Mouse (Mus musculus): ENCODE results near the gene Dhx57. TPM values are rescaled to one million over a fixed set of nuclear protein-coding genes. Genes with fewer than 3 reads are reported as not detected.
A peak's percentile ranks its signal among the peaks of the same experiment; 100 is the strongest.
"Not testable (repeated sequence)": the region's sequence is repeated elsewhere in the genome, so short reads cannot be mapped to it uniquely, and the experiment has no call there.

The Dhx57 gene
- polyA plus RNA-seq (2012; rRNA removed) = 28.8 and 31.5 TPM in 2 replicates

- peak; percentile 91 to 98 for DNase-seq (ENCODE audit: extremely low spot score in 1 of 2, low spot score in 1 of 2)
These were observed at the start of gene Dhx57, which contains the start of gene Morn2 for GRCm38 (mm10) chr17:80290074-80290657. Gene Dhx57 (minus strand): TSS chr17:80290476. Gene Morn2 (plus strand): TSS chr17:80290203.

GRCm38 (mm10) chr17:80332386-80332785, 42.1 kb upstream of the Dhx57 start:
- DNase-seq (ENCODE audit: extremely low spot score in 1 of 2, low spot score in 1 of 2) = peak in 1 of 2 experiments; percentile 18

- no peak for DNase-seq (ENCODE audit: extremely low spot score in 1 of 2, low spot score in 1 of 2)
These were observed 36.2 kb upstream of the Dhx57 start for GRCm38 (mm10) chr17:80326431-80326830.

- DNase-seq (ENCODE audit: extremely low spot score in 1 of 2, low spot score in 1 of 2) = no peak
These were observed 35.2 kb upstream of the Dhx57 start for GRCm38 (mm10) chr17:80325456-80325855.

GRCm38 (mm10) chr17:80324521-80324920, 34.2 kb upstream of the Dhx57 start:
- DNase-seq (ENCODE audit: extremely low spot score in 1 of 2, low spot score in 1 of 2) = no peak

GRCm38 (mm10) chr17:80323658-80324057, 33.4 kb upstream of the Dhx57 start:
- DNase-seq (ENCODE audit: extremely low spot score in 1 of 2, low spot score in 1 of 2) = no peak

GRCm38 (mm10) chr17:80323015-80323414, 32.7 kb upstream of the Dhx57 start:
- no peak for DNase-seq (ENCODE audit: extremely low spot score in 1 of 2, low spot score in 1 of 2)

GRCm38 (mm10) chr17:80322228-80322627, 32.0 kb upstream of the Dhx57 start:
- no peak for DNase-seq (ENCODE audit: extremely low spot score in 1 of 2, low spot score in 1 of 2)

GRCm38 (mm10) chr17:80312405-80312804, 22.1 kb upstream of the Dhx57 start:
- no peak for DNase-seq (ENCODE audit: extremely low spot score in 1 of 2, low spot score in 1 of 2)

- DNase-seq (ENCODE audit: extremely low spot score in 1 of 2, low spot score in 1 of 2) = peak in 1 of 2 experiments; percentile 34
These were observed 21.5 kb upstream of the Dhx57 start for GRCm38 (mm10) chr17:80311761-80312160.

GRCm38 (mm10) chr17:80307251-80307650, 17.0 kb upstream of the Dhx57 start, which contains the start of gene Arhgef33:
Gene Arhgef33 (plus strand): TSS chr17:80307407.
- DNase-seq (ENCODE audit: extremely low spot score in 1 of 2, low spot score in 1 of 2) = no peak

GRCm38 (mm10) chr17:80298844-80299243, 8.6 kb upstream of the Dhx57 start:
- DNase-seq (ENCODE audit: extremely low spot score in 1 of 2, low spot score in 1 of 2) = no peak

GRCm38 (mm10) chr17:80295258-80295657, 5.0 kb upstream of the Dhx57 start:
- no peak for DNase-seq (ENCODE audit: extremely low spot score in 1 of 2, low spot score in 1 of 2)

- peak; percentile 31 to 81 for DNase-seq (ENCODE audit: extremely low spot score in 1 of 2, low spot score in 1 of 2)
These were observed 872 bp upstream of the Dhx57 start for GRCm38 (mm10) chr17:80291148-80291547.

- peak; percentile 11 to 46 for DNase-seq (ENCODE audit: extremely low spot score in 1 of 2, low spot score in 1 of 2)
These were observed 799 bp downstream of the Dhx57 start for GRCm38 (mm10) chr17:80289280-80290073.

- DNase-seq (ENCODE audit: extremely low spot score in 1 of 2, low spot score in 1 of 2) = no peak
These were observed 2.3 kb downstream of the Dhx57 start for GRCm38 (mm10) chr17:80288012-80288411.

GRCm38 (mm10) chr17:80284446-80284845, 5.8 kb downstream of the Dhx57 start:
- no peak for DNase-seq (ENCODE audit: extremely low spot score in 1 of 2, low spot score in 1 of 2)

- DNase-seq (ENCODE audit: extremely low spot score in 1 of 2, low spot score in 1 of 2) = no peak
These were observed 10.8 kb downstream of the Dhx57 start for GRCm38 (mm10) chr17:80279340-80280070.

- no peak for DNase-seq (ENCODE audit: extremely low spot score in 1 of 2, low spot score in 1 of 2)
These were observed 12.0 kb downstream of the Dhx57 start for GRCm38 (mm10) chr17:80278255-80278654.

- not testable (repeated sequence) for DNase-seq (ENCODE audit: extremely low spot score in 1 of 2, low spot score in 1 of 2)
These were observed 19.7 kb downstream of the Dhx57 start for GRCm38 (mm10) chr17:80270622-80271021.

- no peak for DNase-seq (ENCODE audit: extremely low spot score in 1 of 2, low spot score in 1 of 2)
These were observed 22.1 kb downstream of the Dhx57 start for GRCm38 (mm10) chr17:80268151-80268550.

Data from frontal cortex, adult 2 months (tissue).